Mouse (Mus musculus): ENCODE data around the gene Sh3bp2.

Sh3bp2 gene

DNA sequence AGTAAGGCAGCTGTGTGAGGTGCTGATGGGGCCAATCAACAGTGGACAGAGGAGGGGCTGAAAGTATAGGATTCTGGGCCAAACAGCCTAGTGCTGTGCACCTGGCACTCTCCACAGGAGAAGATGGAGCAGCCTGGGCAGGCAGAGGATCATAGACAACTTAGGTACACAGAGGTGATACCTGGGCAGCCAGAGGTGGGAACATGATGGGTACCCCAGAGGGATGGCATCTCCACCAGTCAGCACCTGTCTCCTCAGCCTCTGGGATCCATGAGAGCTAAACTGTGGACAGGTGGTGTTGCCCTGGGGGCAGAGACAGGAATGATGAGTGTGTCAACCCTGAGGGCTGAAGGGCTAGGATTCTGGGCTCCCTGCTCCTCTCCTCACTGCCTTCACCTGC lies 1.1 kb upstream of the Sh3bp2 start:
- DNase-seq (ENCODE audit: low spot score in 2 of 2), result no peak

DNA sequence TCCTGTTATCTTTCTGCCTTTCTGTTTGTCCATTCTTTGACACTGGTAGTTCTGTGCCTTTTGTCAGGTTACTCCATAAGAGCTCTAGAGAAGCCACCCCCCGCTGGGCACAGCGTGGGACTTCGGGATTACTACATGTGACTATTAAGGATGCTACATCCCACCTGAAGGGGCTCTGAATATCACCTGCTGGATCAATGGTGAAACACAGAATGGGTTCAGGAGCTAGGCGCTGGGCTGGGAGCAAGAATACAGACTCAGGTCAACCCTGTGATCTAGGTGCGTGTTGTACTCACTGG lies 788 bp downstream of the Sh3bp2 start:
- DNase-seq (ENCODE audit: low spot score in 2 of 2), result no peak

DNA sequence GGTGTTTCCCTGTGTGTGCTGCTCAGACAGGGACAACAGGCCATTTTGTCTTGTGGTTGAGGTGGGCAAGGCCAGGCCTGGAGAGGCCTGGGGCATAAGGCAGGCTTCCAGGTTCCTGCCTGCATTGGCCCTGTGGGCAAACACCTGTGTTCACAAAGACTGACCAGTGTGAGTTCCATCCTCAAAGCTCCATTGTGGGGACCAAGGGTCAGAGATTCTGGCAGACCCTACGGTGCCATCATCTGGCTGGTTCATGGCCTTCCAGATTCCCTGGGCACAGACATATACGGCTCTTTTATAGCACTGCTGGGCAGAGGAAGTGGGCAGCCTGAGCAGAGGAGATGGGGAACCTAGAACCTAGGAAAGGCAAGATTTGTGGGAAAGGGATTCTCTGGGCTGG lies 1.7 kb downstream of the Sh3bp2 start:
- DNase-seq (ENCODE audit: low spot score in 2 of 2), result no peak

DNA sequence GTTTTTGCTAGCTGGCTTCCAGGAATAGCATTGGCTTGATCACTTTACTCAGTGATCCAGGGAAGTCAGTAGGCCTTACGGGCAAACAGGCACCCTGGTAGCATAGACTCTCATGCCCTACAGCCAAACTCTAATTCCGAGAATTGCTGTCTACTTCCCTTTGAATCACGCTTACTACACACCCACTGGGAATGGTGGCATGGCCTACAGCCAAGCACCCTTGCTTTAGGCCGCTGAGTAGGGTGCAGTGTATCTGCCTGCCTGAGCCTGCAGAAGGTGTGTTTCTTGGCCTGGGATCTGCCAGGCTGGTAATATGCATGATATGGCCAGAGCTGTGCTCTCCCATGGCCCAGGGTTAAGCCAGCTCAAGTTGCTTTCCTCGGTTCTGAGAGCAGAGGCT lies 3.1 kb downstream of the Sh3bp2 start:
- DNase-seq (ENCODE audit: low spot score in 2 of 2), result no peak

DNA sequence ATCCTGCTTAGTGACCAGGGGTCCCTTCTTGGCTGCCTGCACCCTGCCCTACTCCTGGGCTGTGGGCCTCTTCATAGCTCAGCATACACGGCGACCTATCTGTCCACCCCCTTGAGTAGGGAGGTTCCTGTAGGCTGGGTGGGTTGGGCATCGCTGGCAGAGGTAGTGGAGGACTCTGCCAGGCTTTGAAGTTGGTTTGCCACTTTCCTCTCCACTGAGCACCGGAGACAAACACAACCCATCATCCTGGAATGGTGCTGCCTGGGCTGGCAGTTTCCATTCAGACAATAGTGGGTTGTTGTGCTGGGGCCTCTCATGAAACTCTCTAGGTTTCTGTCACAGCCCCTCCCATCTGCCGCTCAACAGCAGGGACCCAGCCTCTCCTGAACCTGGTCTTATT lies 4.5 kb downstream of the Sh3bp2 start:
- no peak for DNase-seq (ENCODE audit: low spot score in 2 of 2)

DNA sequence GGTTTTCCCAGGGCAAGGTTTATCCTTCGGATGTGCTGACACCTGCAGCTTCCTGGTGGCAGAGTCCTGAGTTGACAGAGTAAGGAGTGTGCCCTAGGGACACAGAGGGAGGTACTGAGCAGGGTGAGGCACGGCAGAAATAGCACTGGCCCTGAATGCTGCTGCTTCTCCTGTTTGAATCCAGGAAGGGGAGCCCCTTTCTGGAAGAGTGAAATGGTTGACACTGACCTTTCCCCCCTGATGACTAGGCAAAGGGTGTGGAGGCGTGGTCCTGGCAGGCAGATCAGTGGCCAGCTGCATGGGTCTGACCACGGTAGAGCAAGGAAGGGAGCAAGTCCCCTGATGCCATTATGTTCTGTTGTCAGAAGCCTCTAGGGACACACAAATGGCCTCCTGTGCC lies 5.0 kb downstream of the Sh3bp2 start:
- DNase-seq (ENCODE audit: low spot score in 2 of 2), result no peak

DNA sequence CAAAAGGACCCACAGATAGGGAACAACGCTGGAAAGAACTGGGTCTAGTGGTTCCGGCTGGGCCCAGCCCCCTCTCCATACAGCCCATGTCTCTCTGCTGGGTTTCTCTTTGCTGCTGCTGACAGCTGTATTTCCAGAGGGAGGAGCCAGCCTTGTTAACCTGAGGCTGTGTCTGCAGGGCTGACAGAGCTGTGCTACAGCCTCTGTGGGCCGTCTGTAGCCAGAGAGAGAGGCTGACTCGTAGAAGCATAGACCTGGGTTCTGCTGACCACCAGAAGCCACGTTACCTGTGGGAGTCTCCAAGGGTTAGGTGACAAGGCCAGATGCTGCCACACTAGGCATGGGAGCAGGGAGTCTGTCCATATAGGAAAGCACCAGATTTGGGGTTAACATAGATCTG lies 7.4 kb downstream of the Sh3bp2 start:
- no peak for DNase-seq (ENCODE audit: low spot score in 2 of 2)

DNA sequence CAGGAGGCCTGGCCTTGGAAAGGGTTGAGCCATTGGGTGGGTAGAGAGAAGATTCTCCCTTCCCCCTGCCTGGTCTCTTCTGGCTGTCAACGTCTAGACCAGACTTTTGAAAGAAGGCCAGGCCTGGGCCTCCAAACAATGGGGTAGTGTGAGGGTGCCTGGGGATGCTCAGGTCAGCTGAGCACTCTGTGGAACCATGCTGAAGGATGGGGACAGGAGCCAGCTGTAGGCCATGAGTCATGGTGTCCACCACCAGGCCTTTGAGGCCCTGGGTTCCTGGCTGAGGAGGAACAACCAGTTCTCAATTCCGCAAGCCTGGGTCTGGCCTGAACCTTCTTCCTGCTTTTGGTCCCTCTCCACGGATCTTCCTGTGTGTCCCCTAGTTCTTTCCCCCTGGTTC lies 8.2 kb downstream of the Sh3bp2 start:
- DNase-seq (ENCODE audit: low spot score in 2 of 2), result no peak

DNA sequence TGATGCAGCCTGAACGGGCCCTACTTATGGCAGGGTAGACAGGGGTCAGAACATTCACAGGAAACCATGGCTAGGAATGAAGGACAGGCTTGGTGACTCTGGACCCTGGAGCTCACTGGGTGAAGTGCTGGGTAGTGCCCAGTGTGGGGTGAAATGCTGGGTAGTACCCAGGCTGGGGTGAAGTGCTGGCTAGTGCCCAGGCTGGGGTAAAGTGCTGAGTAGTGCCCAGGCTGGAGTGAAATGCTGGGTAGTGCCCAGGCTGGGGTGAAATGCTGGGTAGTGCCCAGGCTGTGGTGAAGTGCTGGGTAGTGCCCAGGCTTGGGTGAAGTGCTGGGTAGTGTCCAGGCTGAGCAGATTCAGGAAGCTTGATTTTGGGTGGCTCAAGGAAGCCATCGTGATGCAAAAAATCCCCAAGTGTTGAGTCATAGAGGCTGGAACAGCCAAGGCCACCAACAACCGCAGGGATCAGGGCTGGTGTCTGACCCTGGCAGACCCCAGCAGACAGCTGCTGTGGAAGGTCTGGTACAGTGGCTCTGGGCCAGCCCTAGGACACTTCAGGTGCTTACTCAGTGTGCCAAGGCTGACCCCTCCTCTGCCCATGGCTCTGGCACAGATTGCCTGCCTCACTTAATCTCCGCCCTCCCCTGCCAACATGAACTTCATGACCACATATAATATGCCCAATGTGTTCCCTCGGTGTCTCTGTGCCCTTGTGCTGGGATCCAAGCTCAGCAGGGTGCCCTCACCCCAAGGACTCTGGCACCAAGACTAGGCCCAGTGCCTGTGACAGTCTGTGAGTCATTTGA lies 9.3 kb downstream of the Sh3bp2 start:
- DNase-seq (ENCODE audit: low spot score in 2 of 2), result no peak

DNA sequence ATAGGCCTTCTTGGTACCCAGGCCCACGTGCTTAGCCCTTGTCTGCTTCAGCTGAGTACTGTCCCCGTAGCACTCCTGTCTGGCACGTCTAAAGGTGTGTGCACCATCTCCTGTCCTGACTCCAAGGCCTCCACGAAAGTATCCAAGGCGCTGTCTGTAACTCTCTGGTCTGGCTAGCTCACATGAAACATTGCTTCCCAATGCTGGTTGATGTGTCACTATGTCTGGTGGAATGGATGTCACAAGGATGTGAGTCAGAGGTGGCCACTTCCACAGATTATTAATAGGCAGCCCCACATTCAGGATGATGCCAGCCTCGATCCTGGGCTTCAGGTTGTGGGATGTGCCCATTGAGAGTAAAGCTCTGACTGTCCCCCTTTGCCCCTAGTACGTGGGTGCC lies 10.2 kb downstream of the Sh3bp2 start:
- DNase-seq (ENCODE audit: low spot score in 2 of 2), result no peak

DNA sequence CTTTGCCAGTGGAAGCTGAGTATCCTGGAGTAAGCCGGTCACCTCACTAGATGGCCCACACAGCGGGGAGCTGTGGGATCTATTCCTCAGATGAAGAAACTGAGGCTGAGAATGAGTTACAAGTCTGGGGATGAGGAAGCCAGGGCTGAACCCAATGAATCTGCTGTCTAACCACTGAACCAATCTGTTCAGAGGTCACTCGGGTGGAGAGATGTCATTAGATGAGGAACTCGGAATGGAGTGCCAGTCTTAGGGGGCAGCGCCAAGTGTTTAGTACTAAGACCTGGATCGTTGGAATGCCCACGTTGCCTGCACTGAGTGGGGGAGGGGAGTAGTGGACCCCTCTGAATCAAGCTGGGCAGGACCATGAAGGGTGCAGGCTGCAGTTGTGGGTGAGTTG lies 12.4 kb downstream of the Sh3bp2 start:
- no peak for DNase-seq (ENCODE audit: low spot score in 2 of 2)

DNA sequence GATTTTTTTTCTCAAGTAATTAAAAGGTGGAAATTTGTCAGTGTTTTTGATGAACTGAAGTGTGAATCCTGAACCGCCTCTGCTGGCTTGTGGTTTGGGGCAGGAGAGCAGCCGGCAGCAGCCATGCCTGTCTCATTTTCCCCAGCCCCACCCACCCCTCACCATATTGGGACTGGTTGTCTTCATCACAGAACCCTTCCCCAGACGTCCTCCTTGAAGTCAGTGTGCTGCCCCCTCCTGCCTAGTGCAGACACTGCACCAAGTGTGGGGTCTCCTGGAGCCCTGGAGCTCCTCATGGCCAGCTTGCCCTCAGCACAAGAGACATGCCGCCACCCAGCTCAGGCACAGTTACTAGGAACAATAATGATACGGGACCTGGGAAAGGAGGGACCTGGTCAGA lies 12.9 kb downstream of the Sh3bp2 start:
- no peak for DNase-seq (ENCODE audit: low spot score in 2 of 2)

DNA sequence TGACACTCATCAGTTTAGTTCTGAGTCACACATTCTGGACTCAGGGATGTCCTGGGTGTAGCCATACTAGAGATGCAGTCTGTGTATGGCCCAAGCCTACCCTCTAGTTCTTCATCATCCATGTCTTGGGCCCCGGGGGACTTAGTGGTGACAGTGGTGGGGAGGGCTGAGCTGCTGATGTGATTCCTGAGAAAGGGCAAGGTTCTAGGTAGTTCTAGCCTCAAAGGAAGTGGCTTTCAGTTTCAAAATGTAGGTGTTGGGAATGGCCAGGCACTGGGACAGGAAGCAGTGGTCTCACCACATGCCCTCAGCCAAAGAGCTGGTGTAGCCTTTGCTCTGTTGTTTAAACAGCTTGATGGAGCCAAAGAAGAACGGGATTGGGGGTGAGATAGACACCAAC lies 13.5 kb downstream of the Sh3bp2 start:
- no peak for DNase-seq (ENCODE audit: low spot score in 2 of 2)

DNA sequence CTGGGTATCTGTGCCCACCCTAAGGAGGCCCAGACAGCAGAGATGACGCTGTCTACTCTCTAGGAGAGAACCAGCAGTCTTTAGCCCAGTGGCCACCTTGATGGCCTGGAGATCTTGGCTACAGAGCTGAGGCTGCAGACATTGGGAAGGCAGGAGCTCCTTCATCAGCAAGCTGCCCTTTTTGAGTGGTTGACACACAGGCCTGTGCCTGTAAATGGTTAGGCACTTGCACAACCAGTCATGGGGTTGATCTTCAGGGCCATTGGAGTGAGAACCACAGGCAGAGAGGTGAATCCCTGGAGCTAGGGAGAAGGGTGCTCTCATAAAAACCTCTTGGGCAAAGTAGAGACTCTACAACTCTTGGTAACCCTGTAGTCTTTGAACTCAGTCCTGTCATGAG lies 16.5 kb downstream of the Sh3bp2 start:
- no peak for DNase-seq (ENCODE audit: low spot score in 2 of 2)

DNA sequence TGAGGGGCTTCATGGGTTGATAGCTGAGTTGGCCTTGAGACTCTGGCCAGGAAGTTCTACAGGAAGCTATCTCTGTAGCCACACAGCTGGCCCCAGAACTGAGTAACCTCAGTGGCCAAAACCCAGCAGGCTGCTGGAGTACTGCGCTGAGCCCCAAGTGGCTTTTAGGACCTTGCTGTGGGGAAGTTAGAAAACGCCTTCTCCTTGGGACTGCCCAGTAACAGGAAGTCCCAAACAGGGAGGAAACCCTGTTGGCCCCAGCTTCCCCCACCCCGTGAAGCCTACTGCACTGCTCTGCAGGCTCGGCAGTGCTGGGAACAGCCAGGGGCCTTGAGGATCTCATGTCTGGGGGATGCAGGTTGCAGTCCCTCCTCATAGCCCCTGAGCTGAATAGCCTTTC lies 17.5 kb downstream of the Sh3bp2 start:
- DNase-seq (ENCODE audit: low spot score in 2 of 2), result no peak

DNA sequence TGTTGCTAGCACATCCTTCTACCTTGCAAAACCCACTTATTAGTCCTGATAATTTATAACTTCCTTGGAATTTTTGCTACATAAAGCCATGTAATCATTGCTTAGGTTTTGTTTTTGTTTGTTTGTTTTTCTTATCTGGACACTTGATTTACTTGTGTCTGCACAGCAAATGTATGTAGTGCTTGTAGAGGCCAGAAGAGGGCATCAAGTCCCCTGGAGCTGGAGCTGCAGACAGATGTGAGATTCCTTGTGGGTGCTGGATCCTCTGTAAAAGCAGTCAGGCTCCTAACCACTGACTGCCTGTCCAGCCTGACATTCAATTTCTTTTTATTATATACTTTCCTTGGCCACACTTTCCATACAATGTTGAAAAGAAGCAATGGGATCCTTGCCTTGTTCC lies 21.8 kb downstream of the Sh3bp2 start:
- DNase-seq (ENCODE audit: low spot score in 2 of 2), result no peak

DNA sequence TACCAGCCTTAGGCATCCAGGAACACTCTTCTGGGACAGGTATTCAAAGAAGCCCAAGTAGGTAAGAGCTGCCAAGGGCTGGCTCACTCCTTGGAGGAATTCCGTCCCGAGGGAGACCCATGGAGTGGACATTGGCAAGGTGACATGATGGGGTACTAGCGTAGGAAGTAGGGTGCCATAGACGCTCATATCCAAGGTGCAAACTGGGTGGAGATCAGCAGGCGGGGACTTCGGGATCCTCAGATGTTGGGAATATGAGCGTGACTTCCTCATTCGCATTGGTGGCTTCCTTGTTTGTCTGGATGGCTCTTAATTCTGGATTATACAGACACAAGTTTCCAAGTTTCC lies 23.5 kb downstream of the Sh3bp2 start:
- DNase-seq (ENCODE audit: low spot score in 2 of 2), result no peak

DNA sequence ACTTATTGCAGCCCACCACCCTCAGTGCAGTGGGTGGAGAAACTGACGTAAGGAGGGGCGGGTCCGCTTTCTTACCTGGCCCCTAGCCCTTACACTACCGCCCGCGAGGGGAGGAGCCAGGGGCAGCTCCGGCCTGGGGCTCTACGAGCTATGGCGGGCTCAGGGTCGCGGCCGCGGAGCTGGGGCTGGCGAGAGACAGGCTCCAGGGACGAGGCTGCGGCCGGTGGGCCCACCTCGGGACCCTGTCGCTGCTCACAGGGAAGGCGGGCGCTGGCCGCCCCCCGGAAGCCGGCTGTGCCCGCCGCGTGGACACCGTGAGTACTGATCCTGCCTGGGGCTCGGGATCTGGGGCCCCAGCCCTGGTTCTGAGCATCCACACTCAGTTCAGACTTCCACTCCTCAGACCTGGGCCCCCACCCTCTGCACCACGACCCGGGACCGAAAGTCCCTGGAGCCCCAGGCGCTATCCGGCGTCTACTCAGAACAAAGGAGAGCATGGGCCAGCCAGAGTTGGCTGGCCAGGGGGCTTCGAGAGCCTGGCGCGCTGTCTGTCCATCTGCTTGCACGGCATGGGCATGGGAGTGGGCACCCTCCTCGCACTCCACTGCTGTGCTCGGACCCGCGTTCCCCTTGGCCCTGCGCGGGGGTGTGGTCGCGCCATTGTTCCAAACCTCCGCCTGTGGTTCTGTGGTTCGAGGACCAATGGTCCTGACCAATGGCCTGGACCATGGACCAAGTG lies 24.0 kb downstream of the Sh3bp2 start:
- DNase-seq (ENCODE audit: low spot score in 2 of 2), result peak in 1 of 2 experiments; percentile 26

DNA sequence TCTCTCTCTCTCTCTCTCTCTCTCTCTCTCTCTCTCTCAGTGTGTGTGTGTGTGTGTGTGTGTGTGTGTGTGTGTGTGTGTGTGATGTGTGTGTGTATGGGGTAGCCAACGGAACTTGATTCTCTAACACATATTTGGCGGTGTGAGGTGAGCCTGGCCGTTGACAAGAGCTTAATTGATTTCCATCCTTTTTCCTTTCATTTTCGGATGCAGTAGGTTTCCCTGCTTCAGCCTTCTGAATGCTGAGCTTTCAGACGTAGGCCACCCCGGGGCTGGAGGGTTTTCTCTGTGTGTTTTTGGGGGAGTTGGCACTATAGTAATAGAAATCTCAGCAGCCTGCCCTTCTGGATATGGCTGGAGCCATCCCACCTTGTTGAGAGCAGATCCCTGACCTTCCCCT lies 24.6 kb downstream of the Sh3bp2 start:
- DNase-seq (ENCODE audit: low spot score in 2 of 2), result no peak

DNA sequence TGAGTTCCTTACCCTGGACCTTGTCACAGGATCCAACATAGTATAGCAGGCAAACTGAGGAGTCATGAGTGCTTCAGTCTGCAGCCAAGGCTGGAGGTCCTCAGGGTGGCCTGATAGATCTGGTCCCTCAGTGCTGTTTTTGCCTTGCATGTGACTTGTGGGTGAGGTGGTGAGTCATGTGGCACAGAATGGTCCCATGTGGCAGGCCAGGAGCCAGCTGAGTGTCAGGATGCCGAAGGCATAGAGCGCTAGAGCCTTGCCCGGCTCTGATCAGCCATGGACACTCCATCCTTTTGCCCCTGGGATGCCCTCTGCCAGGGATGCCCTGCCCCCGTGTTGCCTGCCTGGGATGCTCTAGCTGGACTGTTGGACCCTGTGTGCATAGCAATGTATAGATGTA lies 26.2 kb downstream of the Sh3bp2 start:
- DNase-seq (ENCODE audit: low spot score in 2 of 2), result no peak

DNA sequence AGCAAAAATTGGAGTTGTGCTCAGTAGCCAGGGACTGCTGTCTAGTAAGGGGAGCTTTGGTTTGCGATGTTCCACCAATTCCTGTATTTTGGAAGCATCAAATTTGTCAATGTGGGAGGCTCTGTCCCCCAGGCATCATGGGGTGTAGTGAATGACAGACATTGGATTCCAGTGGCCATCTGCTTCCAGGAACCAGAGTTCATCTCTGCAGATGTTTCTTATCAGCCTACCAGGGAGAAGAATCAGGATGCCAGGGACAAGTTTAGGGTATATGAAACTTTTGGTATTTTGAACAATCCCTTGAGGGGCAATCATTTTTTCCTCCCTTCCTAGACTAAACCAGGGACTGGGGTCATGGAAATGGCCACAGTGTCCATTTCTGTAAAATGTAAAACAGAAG lies 38.2 kb downstream of the Sh3bp2 start:
- no peak for DNase-seq (ENCODE audit: low spot score in 2 of 2)

DNA sequence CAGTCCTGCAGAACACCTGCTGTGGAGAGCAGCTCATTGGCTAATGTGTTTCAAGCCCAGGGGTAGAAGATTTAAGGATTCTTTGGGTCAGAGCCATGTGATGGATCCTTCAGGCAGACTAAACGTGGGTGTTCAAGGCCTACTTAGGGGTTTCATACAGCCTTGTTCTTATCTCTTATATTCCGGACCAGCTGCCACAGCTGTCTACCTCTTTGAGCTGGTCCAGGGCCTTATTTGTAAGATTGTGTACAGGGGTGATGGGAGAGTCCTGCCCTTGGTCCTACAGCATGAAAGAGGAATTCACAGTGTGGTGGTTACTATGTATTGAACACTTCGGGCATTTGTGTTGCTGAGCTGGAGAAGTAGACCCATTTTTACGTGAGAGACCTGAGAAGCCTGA lies 38.7 kb downstream of the Sh3bp2 start:
- DNase-seq (ENCODE audit: low spot score in 2 of 2), result no peak

DNA sequence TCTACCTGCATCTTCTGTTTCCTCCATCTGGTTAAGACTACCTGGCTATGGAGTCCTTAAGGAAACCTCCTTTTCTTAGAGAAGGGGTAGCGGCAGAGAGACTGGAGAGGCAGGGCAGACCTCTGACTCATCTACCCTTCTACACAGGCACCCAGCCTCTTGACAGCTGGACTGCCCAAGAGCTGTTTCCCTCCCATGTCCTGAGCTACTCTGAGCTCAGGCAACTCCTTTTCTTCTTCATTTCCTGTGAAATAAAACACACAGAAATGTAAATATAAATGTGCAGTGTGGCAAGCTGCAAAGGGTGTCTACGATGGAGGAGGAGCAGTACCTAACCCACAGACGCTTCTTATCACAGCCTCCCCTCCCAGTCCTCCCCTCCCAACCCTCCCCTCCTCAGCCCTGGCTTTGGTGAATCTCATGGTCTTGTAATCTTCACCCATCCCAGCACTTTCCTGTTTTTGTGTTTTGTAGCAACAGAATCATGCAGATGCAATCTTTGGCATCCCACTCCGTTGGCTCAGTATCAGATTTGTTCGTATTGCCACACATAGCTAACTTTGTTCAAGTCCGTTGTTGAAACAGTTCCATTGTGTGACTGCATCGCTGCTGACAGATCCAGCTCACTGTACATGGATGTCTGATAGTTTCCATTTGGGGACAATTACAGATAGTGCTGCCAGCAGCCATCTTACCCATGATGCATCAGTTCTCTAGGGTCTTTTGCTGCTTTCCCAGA lies 40.1 kb downstream of the Sh3bp2 start:
- no peak for DNase-seq (ENCODE audit: low spot score in 2 of 2)

Measured in frontal cortex, postnatal 14 days (tissue).